Mouse (Mus musculus): ENCODE measurements at regions not wholly inside any gene's neighbourhood (a gene's known extent, or its start where the extent isn't known, plus 50 kb on each side); places are given as distances from the start of the nearest gene placed in this dataset.

DNA sequence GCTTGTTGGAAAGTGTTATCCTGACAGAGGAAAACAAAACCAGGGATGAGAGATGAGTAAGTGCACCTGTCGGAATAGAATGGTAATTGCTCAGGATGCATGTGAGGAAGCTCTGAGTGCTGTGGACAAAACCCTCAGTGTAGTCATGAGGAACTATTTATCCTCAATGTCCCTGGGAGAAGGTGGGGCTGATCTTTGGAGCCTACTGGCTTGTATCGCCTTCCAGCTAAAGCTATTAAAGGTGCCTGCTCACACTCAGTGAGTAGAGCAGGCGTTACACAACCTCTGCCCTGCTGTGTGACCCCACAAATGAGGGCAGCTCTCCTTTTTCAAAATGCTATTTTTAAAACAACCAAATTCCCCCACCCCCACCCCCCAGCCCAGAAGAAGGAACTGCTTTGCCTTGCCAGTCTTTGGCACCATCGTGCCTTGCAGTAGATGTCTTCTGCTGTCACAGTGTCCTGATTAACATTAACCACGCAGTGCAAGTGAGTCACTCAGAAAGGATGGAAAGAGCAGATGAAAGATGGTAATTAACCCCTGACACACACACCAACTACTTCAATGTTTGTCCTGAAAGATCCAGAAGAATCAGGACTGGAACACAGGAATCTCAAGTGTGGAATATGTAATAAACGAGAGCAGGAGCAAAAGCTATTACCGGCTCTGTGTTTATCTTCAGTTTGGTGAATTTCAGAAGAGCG lies 440.8 kb upstream of the Tnp1 start:
- no peak overlapping the region for H3K4me3 ChIP-seq (ENCODE audit: low read depth, low read length)
- 54% methylated on average over 8 of the region's 8 CpGs for WGBS
- H3K27ac ChIP-seq (ENCODE audit: low read length) = no peak overlapping the region
- no peak overlapping the region for H3K4me2 ChIP-seq (replicated peaks; ENCODE audit: low read depth, low read length)
- H3K36me3 ChIP-seq (ENCODE audit: insufficient read depth, low read length) = no peaks in the 10 kb centered on the region
- TF ChIP-seq EP300 (IDR thresholded peaks at IDR 0.05) = no peak
- no peak for TF ChIP-seq CTCF (IDR thresholded peaks at IDR 0.05)
- H3K9me3 ChIP-seq (ENCODE audit: low read length) = no peaks in the 10 kb centered on the region
- DNase-seq (ENCODE audit: low spot score) = no peak
- no peaks in the 10 kb centered on the region for H3K27me3 ChIP-seq (replicated peaks; ENCODE audit: insufficient read depth, low read length)
- H3K4me1 ChIP-seq (ENCODE audit: insufficient read depth, low read depth, low read length) = no peaks in the 10 kb centered on the region
- H3K9ac ChIP-seq (replicated peaks; ENCODE audit: low read depth) = no peak overlapping the region
- no peak for ATAC-seq

DNA sequence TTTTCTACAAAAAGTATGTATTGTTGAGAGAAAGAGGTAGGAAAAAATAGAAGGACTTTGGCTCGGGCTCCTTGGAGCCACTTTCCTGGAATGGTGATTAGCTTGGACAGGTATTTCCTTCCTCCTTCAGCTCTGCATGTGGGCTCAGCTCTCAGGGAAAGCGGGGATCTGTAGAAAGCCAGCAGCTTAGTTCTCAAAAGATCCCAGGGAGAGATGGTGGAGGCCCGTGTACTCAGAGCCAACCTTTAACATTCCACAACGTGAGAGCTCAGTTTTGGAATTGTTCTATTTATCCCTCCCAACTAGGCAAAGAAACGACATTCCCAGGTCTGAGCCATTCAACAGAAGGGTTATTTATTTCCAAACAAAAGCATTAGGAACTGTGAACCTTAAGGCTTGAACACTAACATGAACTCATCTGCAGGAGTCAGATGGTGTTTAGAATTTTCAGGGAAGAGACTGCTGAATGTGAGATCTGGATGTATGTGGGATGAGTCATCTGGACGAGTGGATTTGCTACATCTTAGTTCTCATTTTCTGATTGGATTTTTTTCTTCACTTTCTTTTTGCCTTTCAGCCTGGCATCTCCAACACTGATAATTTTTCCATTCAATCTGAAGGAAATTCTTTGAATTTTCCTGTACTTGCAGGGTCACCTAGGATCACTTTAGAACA lies 428.6 kb upstream of the Tnp1 start:
- H3K9me3 ChIP-seq (ENCODE audit: low read length) = no peaks in the 10 kb centered on the region
- H3K27me3 ChIP-seq (replicated peaks; ENCODE audit: insufficient read depth, low read length) = no peaks in the 10 kb centered on the region
- no peak overlapping the region for H3K27ac ChIP-seq (ENCODE audit: low read length)
- TF ChIP-seq CTCF (IDR thresholded peaks at IDR 0.05) (no peak), EP300 (IDR thresholded peaks at IDR 0.05) (no peak)
- no peak overlapping the region for H3K4me3 ChIP-seq (ENCODE audit: low read depth, low read length)
- H3K4me2 ChIP-seq (replicated peaks; ENCODE audit: low read depth, low read length) = no peak overlapping the region
- ATAC-seq = no peak
- no peak overlapping the region for H3K9ac ChIP-seq (replicated peaks; ENCODE audit: low read depth)
- DNase-seq (ENCODE audit: low spot score) = no peak
- no peaks in the 10 kb centered on the region for H3K36me3 ChIP-seq (ENCODE audit: insufficient read depth, low read length)
- 36% methylated on average over 6 of the region's 6 CpGs for WGBS
- H3K4me1 ChIP-seq (ENCODE audit: insufficient read depth, low read depth, low read length) = no peaks in the 10 kb centered on the region

DNA sequence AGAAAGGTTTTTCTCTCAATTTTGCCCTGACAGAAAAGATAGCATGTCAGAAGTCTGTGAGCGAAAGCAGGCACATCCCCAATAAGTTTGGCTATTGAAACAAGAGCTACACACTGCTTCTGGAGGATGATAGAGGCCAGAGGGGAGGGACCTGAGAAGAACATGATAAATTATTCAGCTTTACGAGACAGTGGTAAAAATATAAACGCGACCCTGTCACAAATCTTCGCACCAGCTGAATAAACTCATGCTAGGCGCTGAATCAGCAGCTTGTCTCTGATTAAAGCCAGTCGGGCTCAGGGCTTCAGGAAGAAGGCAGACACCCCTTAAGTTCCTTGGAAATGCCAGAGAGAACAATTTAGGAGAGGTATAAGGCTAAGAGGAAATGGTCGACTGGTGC lies 422.7 kb upstream of the Tnp1 start:
- no peak for DNase-seq (ENCODE audit: low spot score)
- 44% methylated on average over 8 of the region's 8 CpGs for WGBS
- Histone ChIP-seq H3K27me3 (replicated peaks; ENCODE audit: insufficient read depth, low read length) (no peaks in the 10 kb centered on the region), H3K4me3 (ENCODE audit: low read depth, low read length) (no peak overlapping the region), H3K4me2 (replicated peaks; ENCODE audit: low read depth, low read length) (no peak overlapping the region), H3K36me3 (ENCODE audit: insufficient read depth, low read length) (no peaks in the 10 kb centered on the region), H3K4me1 (ENCODE audit: insufficient read depth, low read depth, low read length) (no peaks in the 10 kb centered on the region), H3K27ac (ENCODE audit: low read length) (no peak overlapping the region), H3K9ac (replicated peaks; ENCODE audit: low read depth) (no peak overlapping the region), H3K9me3 (ENCODE audit: low read length) (no peaks in the 10 kb centered on the region)
- ATAC-seq = no peak
- no peak for TF ChIP-seq CTCF (IDR thresholded peaks at IDR 0.05)
- TF ChIP-seq EP300 (IDR thresholded peaks at IDR 0.05) = no peak

DNA sequence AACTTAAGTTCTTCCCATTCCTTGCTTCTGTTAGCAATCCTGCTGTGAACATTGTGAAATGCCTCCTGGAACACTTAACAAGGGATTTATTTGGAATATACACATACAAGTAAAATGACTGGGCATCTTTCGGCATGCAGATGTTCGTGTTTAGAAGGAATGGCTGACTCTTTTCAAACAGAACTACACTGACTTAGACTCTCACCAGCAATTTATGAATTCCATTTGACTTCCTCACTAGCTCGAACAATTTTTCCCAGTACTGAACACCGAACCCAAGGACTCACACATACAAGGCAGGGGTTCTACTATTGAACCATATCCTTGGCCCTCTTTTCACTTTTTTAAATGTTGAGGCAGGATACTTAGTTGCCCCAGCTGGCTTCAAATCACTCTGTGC lies 412.4 kb upstream of the Tnp1 start:
- Histone ChIP-seq H3K4me3 (ENCODE audit: low read depth, low read length) (no peak overlapping the region), H3K27ac (ENCODE audit: low read length) (no peak overlapping the region), H3K27me3 (replicated peaks; ENCODE audit: insufficient read depth, low read length) (no peaks in the 10 kb centered on the region), H3K4me1 (ENCODE audit: insufficient read depth, low read depth, low read length) (no peaks in the 10 kb centered on the region), H3K36me3 (ENCODE audit: insufficient read depth, low read length) (no peaks in the 10 kb centered on the region), H3K9me3 (ENCODE audit: low read length) (no peaks in the 10 kb centered on the region), H3K4me2 (replicated peaks; ENCODE audit: low read depth, low read length) (no peak overlapping the region), H3K9ac (replicated peaks; ENCODE audit: low read depth) (no peak overlapping the region)
- 86% methylated on average over 4 of the region's 4 CpGs for WGBS
- no peak for ATAC-seq
- DNase-seq (ENCODE audit: low spot score) = no peak
- TF ChIP-seq EP300 (IDR thresholded peaks at IDR 0.05) (no peak), CTCF (IDR thresholded peaks at IDR 0.05) (no peak)

DNA sequence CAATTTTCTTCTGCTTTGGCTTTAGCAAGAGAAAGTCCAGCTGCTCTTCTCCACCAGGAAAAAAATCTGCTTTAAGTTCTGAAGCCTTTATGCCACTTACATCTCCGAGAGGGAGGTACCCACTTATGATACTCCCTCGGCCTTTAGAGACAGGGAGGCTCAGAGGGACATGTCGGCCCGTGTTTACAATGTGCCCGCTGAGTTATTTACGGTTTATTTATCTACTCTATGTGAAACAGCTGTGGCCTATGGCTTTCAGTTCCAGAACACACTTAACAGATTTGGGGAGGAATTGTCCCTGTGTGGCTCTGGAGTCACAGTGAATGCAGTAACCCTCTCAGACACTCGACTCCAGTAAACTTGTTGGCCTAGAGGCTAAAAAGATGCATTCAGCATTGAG lies 409.3 kb upstream of the Tnp1 start:
- Histone ChIP-seq H3K9me3 (ENCODE audit: low read length) (no peaks in the 10 kb centered on the region), H3K4me2 (replicated peaks; ENCODE audit: low read depth, low read length) (no peak overlapping the region), H3K9ac (replicated peaks; ENCODE audit: low read depth) (no peak overlapping the region), H3K4me3 (ENCODE audit: low read depth, low read length) (no peak overlapping the region), H3K27me3 (replicated peaks; ENCODE audit: insufficient read depth, low read length) (no peaks in the 10 kb centered on the region), H3K27ac (ENCODE audit: low read length) (no peak overlapping the region), H3K4me1 (ENCODE audit: insufficient read depth, low read depth, low read length) (no peaks in the 10 kb centered on the region), H3K36me3 (ENCODE audit: insufficient read depth, low read length) (no peaks in the 10 kb centered on the region)
- no peak for TF ChIP-seq EP300 (IDR thresholded peaks at IDR 0.05)
- TF ChIP-seq CTCF (IDR thresholded peaks at IDR 0.05) = no peak
- no peak for DNase-seq (ENCODE audit: low spot score)
- ATAC-seq = no peak
- WGBS = 29% methylated on average over 7 of the region's 7 CpGs

DNA sequence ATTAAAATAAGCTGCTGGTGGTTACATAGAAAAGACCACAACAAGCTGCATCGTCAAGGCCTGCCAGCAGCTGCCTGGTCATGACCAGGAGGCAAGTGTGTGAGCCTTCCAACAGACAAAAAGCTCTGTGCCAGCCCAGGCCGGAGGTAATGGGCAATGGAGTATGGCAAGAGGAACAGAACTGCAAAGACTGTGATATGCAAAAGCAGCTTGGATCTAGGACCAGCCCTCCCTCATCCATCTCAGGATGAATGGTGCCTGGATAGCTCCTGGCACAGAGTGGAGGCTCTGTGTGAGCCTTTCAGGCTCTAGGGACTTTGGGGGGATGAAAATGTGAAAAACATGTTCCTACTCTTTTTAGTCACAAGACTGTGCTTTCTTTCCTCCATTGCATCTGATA lies 402.5 kb upstream of the Tnp1 start:
- WGBS = 78% methylated on average over 2 of the region's 2 CpGs
- H3K9ac ChIP-seq (replicated peaks; ENCODE audit: low read depth) = no peak overlapping the region
- H3K4me3 ChIP-seq (ENCODE audit: low read depth, low read length) = no peak overlapping the region
- ATAC-seq (no peak), DNase-seq (ENCODE audit: low spot score) (no peak)
- H3K36me3 ChIP-seq (ENCODE audit: insufficient read depth, low read length) = no peaks in the 10 kb centered on the region
- no peaks in the 10 kb centered on the region for H3K27me3 ChIP-seq (replicated peaks; ENCODE audit: insufficient read depth, low read length)
- H3K27ac ChIP-seq (ENCODE audit: low read length) = no peak overlapping the region
- no peak overlapping the region for H3K4me2 ChIP-seq (replicated peaks; ENCODE audit: low read depth, low read length)
- H3K4me1 ChIP-seq (ENCODE audit: insufficient read depth, low read depth, low read length) = no peaks in the 10 kb centered on the region
- H3K9me3 ChIP-seq (ENCODE audit: low read length) = no peaks in the 10 kb centered on the region
- TF ChIP-seq EP300 (IDR thresholded peaks at IDR 0.05) (no peak), CTCF (IDR thresholded peaks at IDR 0.05) (no peak)
